Mouse (Mus musculus): ENCODE data around the gene Fbln1. TPM values are rescaled to one million over a fixed set of nuclear protein-coding genes. Genes with fewer than 3 reads are reported as not detected.

Fbln1 gene
- polyA plus RNA-seq, 1 experiment from 2014 or later: 310 TPM

- Histone ChIP-seq H3K36me3 (ENCODE audit: control insufficient read depth, insufficient read depth, low read length) (peaks cover 5% of the 10 kb centered on the region; the same call in 1 of the 2 replicates), H3K4me2 (replicated peaks; ENCODE audit: low read depth, low read length) (no peak overlapping the region), H3K27me3 (ENCODE audit: control insufficient read depth, insufficient read depth, low read length) (no peaks in the 10 kb centered on the region), H3K4me3 (ENCODE audit: low read depth, low read length) (no peak overlapping the region), H3K27ac (ENCODE audit: low read length) (no peak overlapping the region), H3K9ac (replicated peaks; ENCODE audit: low read depth, low read length) (no peak overlapping the region), H3K4me1 (ENCODE audit: control insufficient read depth, insufficient read depth, low read length) (0 out of 2 replicates have a peak, but pooled peaks cover 12% of the 10 kb centered on the region), H3K9me3 (ENCODE audit: control insufficient read depth, low read depth, low read length) (no peaks in the 10 kb centered on the region)
- peak; percentile 60 for ATAC-seq (ENCODE audit: insufficient number of reproducible peaks, insufficient read depth, low FRiP score, low read depth)
- 26% methylated on average over 11 of the region's 11 CpGs for whole genome bisulfite sequencing
Measured at GRCm38 (mm10) chr15:85272988-85273387, 67.2 kb downstream of the Fbln1 start.

- ATAC-seq (ENCODE audit: insufficient number of reproducible peaks, insufficient read depth, low FRiP score, low read depth): no peak
- H3K9ac ChIP-seq (replicated peaks; ENCODE audit: low read depth, low read length): no peak overlapping the region
- H3K36me3 ChIP-seq (ENCODE audit: control insufficient read depth, insufficient read depth, low read length): no peaks in the 10 kb centered on the region
- 0 out of 2 replicates have a peak, but pooled peaks cover 11% of the 10 kb centered on the region for H3K4me1 ChIP-seq (ENCODE audit: control insufficient read depth, insufficient read depth, low read length)
- H3K27ac ChIP-seq (ENCODE audit: low read length): no peak overlapping the region
- WGBS: 73% methylated on average over 8 of the region's 8 CpGs
- H3K27me3 ChIP-seq (ENCODE audit: control insufficient read depth, insufficient read depth, low read length): no peaks in the 10 kb centered on the region
- no peak overlapping the region for H3K4me2 ChIP-seq (replicated peaks; ENCODE audit: low read depth, low read length)
- no peaks in the 10 kb centered on the region for H3K9me3 ChIP-seq (ENCODE audit: control insufficient read depth, low read depth, low read length)
- no peak overlapping the region for H3K4me3 ChIP-seq (ENCODE audit: low read depth, low read length)
Measured at GRCm38 (mm10) chr15:85277221-85277620, 71.5 kb downstream of the Fbln1 start.

- no peak for ATAC-seq (ENCODE audit: insufficient number of reproducible peaks, insufficient read depth, low FRiP score, low read depth)
- Histone ChIP-seq H3K4me1 (ENCODE audit: control insufficient read depth, insufficient read depth, low read length) (no peaks in the 10 kb centered on the region), H3K9ac (replicated peaks; ENCODE audit: low read depth, low read length) (no peak overlapping the region), H3K36me3 (ENCODE audit: control insufficient read depth, insufficient read depth, low read length) (no peaks in the 10 kb centered on the region), H3K4me2 (replicated peaks; ENCODE audit: low read depth, low read length) (no peak overlapping the region), H3K9me3 (ENCODE audit: control insufficient read depth, low read depth, low read length) (no peaks in the 10 kb centered on the region), H3K4me3 (ENCODE audit: low read depth, low read length) (no peak overlapping the region), H3K27me3 (ENCODE audit: control insufficient read depth, insufficient read depth, low read length) (no peaks in the 10 kb centered on the region), H3K27ac (ENCODE audit: low read length) (no peak overlapping the region)
- WGBS: 89% methylated on average over 5 of the region's 5 CpGs
Measured at GRCm38 (mm10) chr15:85278986-85279385, 73.2 kb downstream of the Fbln1 start.

GRCm38 (mm10) chr15:85282021-85282420 lies 76.3 kb downstream of the Fbln1 start:
- H3K9me3 ChIP-seq (ENCODE audit: control insufficient read depth, low read depth, low read length): no peaks in the 10 kb centered on the region
- H3K27ac ChIP-seq (ENCODE audit: low read length): no peak overlapping the region
- 84% methylated on average over 5 of the region's 5 CpGs for WGBS
- no peak overlapping the region for H3K9ac ChIP-seq (replicated peaks; ENCODE audit: low read depth, low read length)
- no peaks in the 10 kb centered on the region for H3K4me1 ChIP-seq (ENCODE audit: control insufficient read depth, insufficient read depth, low read length)
- no peaks in the 10 kb centered on the region; the same call in 1 of the 2 replicates for H3K36me3 ChIP-seq (ENCODE audit: control insufficient read depth, insufficient read depth, low read length)
- no peak overlapping the region for H3K4me2 ChIP-seq (replicated peaks; ENCODE audit: low read depth, low read length)
- H3K4me3 ChIP-seq (ENCODE audit: low read depth, low read length): no peak overlapping the region
- H3K27me3 ChIP-seq (ENCODE audit: control insufficient read depth, insufficient read depth, low read length): no peaks in the 10 kb centered on the region
- ATAC-seq (ENCODE audit: insufficient number of reproducible peaks, insufficient read depth, low FRiP score, low read depth): no peak

- H3K4me1 ChIP-seq (ENCODE audit: control insufficient read depth, insufficient read depth, low read length): no peaks in the 10 kb centered on the region
- H3K9ac ChIP-seq (replicated peaks; ENCODE audit: low read depth, low read length): no peak overlapping the region
- no peak overlapping the region for H3K27ac ChIP-seq (ENCODE audit: low read length)
- no peaks in the 10 kb centered on the region; the same call in 1 of the 2 replicates for H3K36me3 ChIP-seq (ENCODE audit: control insufficient read depth, insufficient read depth, low read length)
- WGBS: 85% methylated on average over 6 of the region's 6 CpGs
- no peak overlapping the region for H3K4me3 ChIP-seq (ENCODE audit: low read depth, low read length)
- H3K9me3 ChIP-seq (ENCODE audit: control insufficient read depth, low read depth, low read length): no peaks in the 10 kb centered on the region
- no peak overlapping the region for H3K4me2 ChIP-seq (replicated peaks; ENCODE audit: low read depth, low read length)
- ATAC-seq (ENCODE audit: insufficient number of reproducible peaks, insufficient read depth, low FRiP score, low read depth): no peak
- H3K27me3 ChIP-seq (ENCODE audit: control insufficient read depth, insufficient read depth, low read length): no peaks in the 10 kb centered on the region
Measured at GRCm38 (mm10) chr15:85284651-85285050, 78.9 kb downstream of the Fbln1 start.

GRCm38 (mm10) chr15:85294632-85295031 lies 88.9 kb downstream of the Fbln1 start:
- 84% methylated on average over 3 of the region's 3 CpGs for WGBS
- no peak overlapping the region for H3K9ac ChIP-seq (replicated peaks; ENCODE audit: low read depth, low read length)
- H3K4me1 ChIP-seq (ENCODE audit: control insufficient read depth, insufficient read depth, low read length): peaks cover 8% of the 10 kb centered on the region; the same call in 1 of the 2 replicates
- no peak overlapping the region for H3K4me3 ChIP-seq (ENCODE audit: low read depth, low read length)
- no peak overlapping the region for H3K27ac ChIP-seq (ENCODE audit: low read length)
- no peaks in the 10 kb centered on the region for H3K27me3 ChIP-seq (ENCODE audit: control insufficient read depth, insufficient read depth, low read length)
- H3K9me3 ChIP-seq (ENCODE audit: control insufficient read depth, low read depth, low read length): no peaks in the 10 kb centered on the region
- no peak for ATAC-seq (ENCODE audit: insufficient number of reproducible peaks, insufficient read depth, low FRiP score, low read depth)
- no peaks in the 10 kb centered on the region for H3K36me3 ChIP-seq (ENCODE audit: control insufficient read depth, insufficient read depth, low read length)
- H3K4me2 ChIP-seq (replicated peaks; ENCODE audit: low read depth, low read length): no peak overlapping the region

- 56% methylated on average over 8 of the region's 8 CpGs for WGBS
- Histone ChIP-seq H3K36me3 (ENCODE audit: control insufficient read depth, insufficient read depth, low read length) (no peaks in the 10 kb centered on the region), H3K4me3 (ENCODE audit: low read depth, low read length) (no peak overlapping the region), H3K9ac (replicated peaks; ENCODE audit: low read depth, low read length) (no peak overlapping the region), H3K27ac (ENCODE audit: low read length) (no peak overlapping the region), H3K27me3 (ENCODE audit: control insufficient read depth, insufficient read depth, low read length) (no peaks in the 10 kb centered on the region), H3K4me2 (replicated peaks; ENCODE audit: low read depth, low read length) (no peak overlapping the region), H3K4me1 (ENCODE audit: control insufficient read depth, insufficient read depth, low read length) (peaks cover 8% of the 10 kb centered on the region; the same call in 1 of the 2 replicates), H3K9me3 (ENCODE audit: control insufficient read depth, low read depth, low read length) (no peaks in the 10 kb centered on the region)
- ATAC-seq (ENCODE audit: insufficient number of reproducible peaks, insufficient read depth, low FRiP score, low read depth): no peak
Measured at GRCm38 (mm10) chr15:85295544-85295943, 89.8 kb downstream of the Fbln1 start.

- Histone ChIP-seq H3K27me3 (ENCODE audit: control insufficient read depth, insufficient read depth, low read length) (no peaks in the 10 kb centered on the region), H3K27ac (ENCODE audit: low read length) (no peak overlapping the region), H3K9me3 (ENCODE audit: control insufficient read depth, low read depth, low read length) (no peaks in the 10 kb centered on the region), H3K4me3 (ENCODE audit: low read depth, low read length) (no peak overlapping the region), H3K9ac (replicated peaks; ENCODE audit: low read depth, low read length) (no peak overlapping the region), H3K4me2 (replicated peaks; ENCODE audit: low read depth, low read length) (no peak overlapping the region), H3K36me3 (ENCODE audit: control insufficient read depth, insufficient read depth, low read length) (no peaks in the 10 kb centered on the region), H3K4me1 (ENCODE audit: control insufficient read depth, insufficient read depth, low read length) (peaks cover 8% of the 10 kb centered on the region; the same call in 1 of the 2 replicates)
- no peak for ATAC-seq (ENCODE audit: insufficient number of reproducible peaks, insufficient read depth, low FRiP score, low read depth)
- WGBS: 48% methylated on average over 2 of the region's 2 CpGs
Measured at GRCm38 (mm10) chr15:85295977-85296376, 90.2 kb downstream of the Fbln1 start.

GRCm38 (mm10) chr15:85296538-85296937 lies 90.8 kb downstream of the Fbln1 start:
- Histone ChIP-seq H3K27ac (ENCODE audit: low read length) (no peak overlapping the region), H3K4me2 (replicated peaks; ENCODE audit: low read depth, low read length) (no peak overlapping the region), H3K4me3 (ENCODE audit: low read depth, low read length) (no peak overlapping the region), H3K36me3 (ENCODE audit: control insufficient read depth, insufficient read depth, low read length) (no peaks in the 10 kb centered on the region), H3K9ac (replicated peaks; ENCODE audit: low read depth, low read length) (no peak overlapping the region), H3K27me3 (ENCODE audit: control insufficient read depth, insufficient read depth, low read length) (no peaks in the 10 kb centered on the region), H3K9me3 (ENCODE audit: control insufficient read depth, low read depth, low read length) (no peaks in the 10 kb centered on the region), H3K4me1 (ENCODE audit: control insufficient read depth, insufficient read depth, low read length) (peaks cover 8% of the 10 kb centered on the region; the same call in 1 of the 2 replicates)
- ATAC-seq (ENCODE audit: insufficient number of reproducible peaks, insufficient read depth, low FRiP score, low read depth): no peak
- WGBS: 78% methylated on average over 3 of the region's 3 CpGs
